Mouse (Mus musculus): ENCODE measurements around the gene Fdxr. TPM values are rescaled to one million over a fixed set of nuclear protein-coding genes. Genes with fewer than 3 reads are reported as not detected.
A peak's percentile ranks its signal among the peaks of the same experiment; 100 is the strongest.

Fdxr gene
- polyA plus RNA-seq, 1 experiment = 36.3 TPM

DNA sequence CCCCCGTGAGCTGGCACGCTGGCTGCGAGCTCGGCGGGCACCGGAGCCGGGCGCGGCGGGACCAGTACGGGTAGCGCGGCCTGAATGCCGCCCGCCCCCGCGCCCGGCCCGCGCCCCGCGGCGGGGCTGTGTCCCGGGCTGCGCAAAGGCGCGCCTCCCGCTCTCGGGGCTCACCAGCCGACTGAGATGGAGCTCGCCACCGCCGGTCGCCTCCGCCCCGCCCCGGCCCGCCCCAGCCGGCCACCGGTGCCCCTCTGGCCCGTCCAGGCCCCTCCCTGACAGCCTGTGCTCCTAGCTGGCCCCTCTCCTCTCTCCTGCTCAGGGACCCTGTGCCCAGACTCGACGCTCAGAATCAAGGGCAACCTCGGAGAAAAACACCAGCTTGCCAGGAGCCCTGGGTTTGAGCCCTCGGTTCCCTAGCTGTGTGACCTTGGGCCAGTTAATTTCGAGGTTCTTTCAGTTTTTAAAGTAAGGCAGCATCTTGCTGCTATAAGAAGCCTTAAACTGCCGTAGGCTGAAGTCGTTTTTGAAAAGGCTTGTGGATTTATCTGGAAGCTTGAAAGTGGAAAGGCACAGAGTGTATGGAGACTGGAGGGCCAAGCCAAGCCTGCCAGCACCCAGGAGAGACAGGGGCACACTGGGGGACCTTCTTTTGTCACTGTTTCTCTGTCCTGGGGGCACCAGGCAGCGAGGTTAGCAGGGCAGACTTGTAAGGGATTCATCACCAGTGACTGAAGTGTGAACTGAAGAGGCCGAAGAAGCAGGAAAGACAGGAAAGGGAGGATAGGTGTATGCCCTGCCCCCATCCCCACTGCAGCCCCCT, 9.6 kb downstream of the Fdxr start, which contains the start of gene Grin2c:
Gene Grin2c (minus strand): TSS at position 183 of the 823 bp plus-strand sequence.
- H3K27me3 ChIP-seq (ENCODE audit: control insufficient read depth, insufficient read depth, low read length) = peaks cover 9% of the 10 kb centered on the region
- no peak within 1 kb of the TSS for H3K4me3 ChIP-seq (ENCODE audit: control insufficient read depth, insufficient read depth, low read length)
- DNase-seq = no peak
- 0 out of 2 replicates have a peak, but pooled peaks cover 7% of the 10 kb centered on the region for H3K36me3 ChIP-seq (ENCODE audit: control insufficient read depth, insufficient read depth, low read length)
- peaks cover 13% of the 10 kb centered on the region for H3K4me1 ChIP-seq (replicated peaks; ENCODE audit: control insufficient read depth, insufficient read depth, low read length)
- no peak within 1 kb of the TSS for H3K27ac ChIP-seq (ENCODE audit: control insufficient read depth, insufficient read depth, low read length)
- WGBS = 16% methylated on average over 43 of the region's 50 CpGs
- no peak for TF ChIP-seq CTCF (IDR thresholded peaks at IDR 0.05; ENCODE audit: borderline replicate concordance, control insufficient read depth, extremely low read depth, insufficient read depth, low read length, poor library complexity)
- no peak for TF ChIP-seq POLR2A (IDR thresholded peaks at IDR 0.05; ENCODE audit: control insufficient read depth, extremely low read depth, insufficient read depth, low read length, poor library complexity)

DNA sequence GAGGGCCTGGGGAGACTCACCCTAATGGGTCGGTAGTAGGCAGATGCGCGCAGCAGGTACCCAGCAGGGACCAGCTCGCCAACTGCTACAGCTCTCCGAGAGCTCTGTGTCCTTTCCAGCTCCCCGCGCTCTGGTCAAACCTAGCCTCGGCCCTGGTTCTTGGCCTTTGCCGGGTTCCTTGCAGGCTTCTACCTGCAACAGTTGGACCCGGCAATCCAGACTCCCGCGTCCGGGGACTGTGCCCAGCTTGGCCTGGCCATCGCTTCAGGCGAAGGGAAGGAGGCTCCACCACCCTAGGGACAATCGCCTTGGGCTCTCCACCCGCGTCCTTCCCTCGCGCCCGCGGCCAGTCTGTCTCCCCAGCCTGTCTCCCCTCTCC, 10.5 kb downstream of the Fdxr start:
- 7% methylated on average over 22 of the region's 22 CpGs for WGBS
- TF ChIP-seq CTCF (IDR thresholded peaks at IDR 0.05; ENCODE audit: borderline replicate concordance, control insufficient read depth, extremely low read depth, insufficient read depth, low read length, poor library complexity) (no peak), POLR2A (IDR thresholded peaks at IDR 0.05; ENCODE audit: control insufficient read depth, extremely low read depth, insufficient read depth, low read length, poor library complexity) (no peak)
- Histone ChIP-seq H3K36me3 (ENCODE audit: control insufficient read depth, insufficient read depth, low read length) (0 out of 2 replicates have a peak, but pooled peaks cover 7% of the 10 kb centered on the region), H3K4me1 (replicated peaks; ENCODE audit: control insufficient read depth, insufficient read depth, low read length) (peaks cover 13% of the 10 kb centered on the region), H3K4me3 (ENCODE audit: control insufficient read depth, insufficient read depth, low read length) (no peak overlapping the region), H3K27me3 (ENCODE audit: control insufficient read depth, insufficient read depth, low read length) (peaks cover 9% of the 10 kb centered on the region), H3K27ac (ENCODE audit: control insufficient read depth, insufficient read depth, low read length) (no peak overlapping the region)
- DNase-seq = no peak

DNA sequence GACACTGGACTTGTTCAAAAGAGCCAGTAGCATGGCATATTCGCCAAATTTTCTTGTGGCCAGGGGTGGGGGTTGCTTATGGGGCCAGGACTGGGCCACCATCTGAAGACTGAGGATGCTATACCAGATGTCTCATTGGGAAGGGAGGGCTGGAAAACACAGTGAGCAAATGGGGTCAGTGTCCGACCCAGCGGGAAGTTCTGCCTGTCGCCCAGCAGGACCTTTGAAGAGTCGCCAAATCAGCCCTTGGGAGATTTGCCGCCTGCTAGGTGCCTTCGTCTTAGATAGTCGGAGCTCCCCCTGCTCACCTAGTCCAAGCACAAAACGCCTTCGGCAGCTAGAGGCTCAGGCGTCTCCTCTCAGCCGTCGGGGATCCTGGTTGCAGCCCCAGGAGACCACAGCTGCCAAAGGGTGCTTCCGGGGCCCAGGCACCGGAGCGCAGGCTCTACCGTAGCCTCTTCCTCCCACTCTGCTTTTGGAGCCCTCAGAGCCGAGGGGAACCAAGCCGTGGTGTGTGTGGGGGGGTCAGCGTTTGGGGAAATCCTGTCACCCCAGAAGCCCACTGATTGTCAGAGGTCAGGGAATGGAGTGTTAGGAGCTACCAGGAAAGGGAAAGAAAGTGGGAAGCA, 11.0 kb downstream of the Fdxr start:
- no peak for TF ChIP-seq CTCF (IDR thresholded peaks at IDR 0.05; ENCODE audit: borderline replicate concordance, control insufficient read depth, extremely low read depth, insufficient read depth, low read length, poor library complexity)
- no peak for TF ChIP-seq POLR2A (IDR thresholded peaks at IDR 0.05; ENCODE audit: control insufficient read depth, extremely low read depth, insufficient read depth, low read length, poor library complexity)
- H3K36me3 ChIP-seq (ENCODE audit: control insufficient read depth, insufficient read depth, low read length) = 0 out of 2 replicates have a peak, but pooled peaks cover 7% of the 10 kb centered on the region
- H3K27me3 ChIP-seq (ENCODE audit: control insufficient read depth, insufficient read depth, low read length) = peaks cover 9% of the 10 kb centered on the region
- WGBS = 4% methylated on average over 20 of the region's 20 CpGs
- H3K27ac ChIP-seq (ENCODE audit: control insufficient read depth, insufficient read depth, low read length) = no peak overlapping the region
- no peak for DNase-seq
- H3K4me1 ChIP-seq (replicated peaks; ENCODE audit: control insufficient read depth, insufficient read depth, low read length) = peaks cover 13% of the 10 kb centered on the region
- H3K4me3 ChIP-seq (ENCODE audit: control insufficient read depth, insufficient read depth, low read length) = no peak overlapping the region

- H3K36me3 ChIP-seq (ENCODE audit: control insufficient read depth, insufficient read depth, low read length) = 0 out of 2 replicates have a peak, but pooled peaks cover 7% of the 10 kb centered on the region
- WGBS = 19% methylated on average over 39 of the region's 39 CpGs
- H3K4me3 ChIP-seq (ENCODE audit: control insufficient read depth, insufficient read depth, low read length) = no peak overlapping the region
- peaks cover 13% of the 10 kb centered on the region for H3K4me1 ChIP-seq (replicated peaks; ENCODE audit: control insufficient read depth, insufficient read depth, low read length)
- peaks cover 9% of the 10 kb centered on the region for H3K27me3 ChIP-seq (ENCODE audit: control insufficient read depth, insufficient read depth, low read length)
- no peak overlapping the region for H3K27ac ChIP-seq (ENCODE audit: control insufficient read depth, insufficient read depth, low read length)
- TF ChIP-seq POLR2A (IDR thresholded peaks at IDR 0.05; ENCODE audit: control insufficient read depth, extremely low read depth, insufficient read depth, low read length, poor library complexity) (no peak), CTCF (IDR thresholded peaks at IDR 0.05; ENCODE audit: borderline replicate concordance, control insufficient read depth, extremely low read depth, insufficient read depth, low read length, poor library complexity) (peak; percentile 93)
- peak; percentile 36 for DNase-seq
These were observed 11.8 kb downstream of the Fdxr start for GRCm38 (mm10) chr11:115264862-115265668.

GRCm38 (mm10) chr11:115264136-115264861, 12.6 kb downstream of the Fdxr start:
- no peak for DNase-seq
- peaks cover 13% of the 10 kb centered on the region for H3K4me1 ChIP-seq (replicated peaks; ENCODE audit: control insufficient read depth, insufficient read depth, low read length)
- WGBS = 80% methylated on average over 7 of the region's 7 CpGs
- no peak for TF ChIP-seq POLR2A (IDR thresholded peaks at IDR 0.05; ENCODE audit: control insufficient read depth, extremely low read depth, insufficient read depth, low read length, poor library complexity)
- no peak for TF ChIP-seq CTCF (IDR thresholded peaks at IDR 0.05; ENCODE audit: borderline replicate concordance, control insufficient read depth, extremely low read depth, insufficient read depth, low read length, poor library complexity)
- H3K4me3 ChIP-seq (ENCODE audit: control insufficient read depth, insufficient read depth, low read length) = no peak overlapping the region
- H3K27me3 ChIP-seq (ENCODE audit: control insufficient read depth, insufficient read depth, low read length) = peaks cover 9% of the 10 kb centered on the region
- 0 out of 2 replicates have a peak, but pooled peaks cover 7% of the 10 kb centered on the region for H3K36me3 ChIP-seq (ENCODE audit: control insufficient read depth, insufficient read depth, low read length)
- no peak overlapping the region for H3K27ac ChIP-seq (ENCODE audit: control insufficient read depth, insufficient read depth, low read length)
